Mouse (Mus musculus): Measurements from ENCODE around the gene Ebna1bp2. TPM values are rescaled to one million over a fixed set of nuclear protein-coding genes. Genes with fewer than 3 reads are reported as not detected.

Ebna1bp2 gene
- 195 TPM for polyA plus RNA-seq (2017; shearing (Covaris generic))

DNA sequence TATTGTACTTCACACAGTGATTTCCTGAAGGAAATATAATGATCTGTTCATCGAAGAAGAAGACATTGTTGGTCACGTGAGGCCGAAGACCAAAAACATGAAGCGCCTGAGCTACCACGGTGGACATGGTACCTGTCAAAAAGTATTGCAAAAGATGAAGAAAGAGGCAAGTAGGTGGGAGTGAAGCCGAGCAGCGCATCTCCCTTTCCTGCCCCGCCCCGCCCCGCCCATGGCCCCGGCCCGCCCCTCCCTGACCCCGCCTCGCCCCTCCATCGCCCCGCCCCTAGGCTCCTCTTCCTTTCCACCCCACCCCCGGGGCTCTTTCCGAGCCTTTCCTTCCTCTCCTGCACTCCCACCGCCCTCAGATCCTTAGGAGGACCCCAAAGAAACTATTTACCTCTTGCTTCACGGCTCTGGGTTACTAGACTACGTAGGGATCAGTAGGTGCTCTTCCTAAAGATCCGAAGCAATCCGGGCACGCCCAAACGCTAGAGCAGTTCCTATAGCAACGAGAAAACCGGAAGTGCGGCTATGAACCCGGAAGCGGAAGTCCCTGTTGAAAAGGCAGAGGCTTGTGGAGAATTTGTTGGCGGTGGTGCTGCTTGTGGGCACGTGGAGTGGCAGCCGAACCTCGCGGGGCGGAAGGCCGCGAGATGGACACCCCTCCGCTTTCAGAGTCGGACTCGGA lies at the start of gene Ebna1bp2, which contains the start of gene Cfap57:
Ebna1bp2 (plus strand) TSS at position 521 of the 688 bp plus-strand sequence.
Cfap57 (minus strand) TSS at position 499 of the 688 bp plus-strand sequence.

GRCm38 (mm10) chr4:118658652-118659051 lies 38.1 kb downstream of the Ebna1bp2 start, which contains the start of gene Olfr62:
TSS of gene Olfr62 (plus strand) at chr4:118658952.

Other genes starting within 250 kb of the Ebna1bp2 start
- 18.0 TPM for gene Szt2, start 211.5 kb upstream of the Ebna1bp2 start, polyA plus RNA-seq (2017; shearing (Covaris generic))
- 128 TPM for gene Med8, start 211.5 kb upstream of the Ebna1bp2 start, polyA plus RNA-seq (2017; shearing (Covaris generic))
- gene Elovl1, start 192.7 kb upstream of the Ebna1bp2 start, polyA plus RNA-seq (2017; shearing (Covaris generic)) = 181 TPM
- gene Cdc20, start 183.4 kb upstream of the Ebna1bp2 start, polyA plus RNA-seq (2017; shearing (Covaris generic)) = 8.1 TPM
- gene Mpl, start 163.3 kb upstream of the Ebna1bp2 start, polyA plus RNA-seq (2017; shearing (Covaris generic)) = not detected
- gene Tie1, start 130.7 kb upstream of the Ebna1bp2 start, polyA plus RNA-seq (2017; shearing (Covaris generic)) = not detected
- not detected for gene 2610528J11Rik, start 93.8 kb upstream of the Ebna1bp2 start, polyA plus RNA-seq (2017; shearing (Covaris generic))
- not detected for gene Tmem125, start 76.8 kb upstream of the Ebna1bp2 start, polyA plus RNA-seq (2017; shearing (Covaris generic))
- not detected for gene Cfap57, start within 50 bp of the Ebna1bp2 start, polyA plus RNA-seq (2017; shearing (Covaris generic))
- not detected for gene Olfr62, start 38.2 kb downstream of the Ebna1bp2 start, polyA plus RNA-seq (2017; shearing (Covaris generic))
- gene Olfr1342, start 72.0 kb downstream of the Ebna1bp2 start, polyA plus RNA-seq (2017; shearing (Covaris generic)) = not detected
- gene Olfr1341, start 82.7 kb downstream of the Ebna1bp2 start, polyA plus RNA-seq (2017; shearing (Covaris generic)) = not detected
- gene Olfr1340, start 99.3 kb downstream of the Ebna1bp2 start, polyA plus RNA-seq (2017; shearing (Covaris generic)) = not detected
- gene Olfr1339, start 111.4 kb downstream of the Ebna1bp2 start, polyA plus RNA-seq (2017; shearing (Covaris generic)) = not detected
- not detected for gene Olfr1338, start 137.9 kb downstream of the Ebna1bp2 start, polyA plus RNA-seq (2017; shearing (Covaris generic))
- not detected for gene Olfr1337, start 161.8 kb downstream of the Ebna1bp2 start, polyA plus RNA-seq (2017; shearing (Covaris generic))
- not detected for gene Olfr1335, start 189.1 kb downstream of the Ebna1bp2 start, polyA plus RNA-seq (2017; shearing (Covaris generic))
- not detected for gene Olfr1333, start 215.5 kb downstream of the Ebna1bp2 start, polyA plus RNA-seq (2017; shearing (Covaris generic))
- gene Olfr1331, start 243.8 kb downstream of the Ebna1bp2 start, polyA plus RNA-seq (2017; shearing (Covaris generic)) = not detected